ENCODE assay signal across 13 mouse cellular contexts in the genomic region with DNA sequence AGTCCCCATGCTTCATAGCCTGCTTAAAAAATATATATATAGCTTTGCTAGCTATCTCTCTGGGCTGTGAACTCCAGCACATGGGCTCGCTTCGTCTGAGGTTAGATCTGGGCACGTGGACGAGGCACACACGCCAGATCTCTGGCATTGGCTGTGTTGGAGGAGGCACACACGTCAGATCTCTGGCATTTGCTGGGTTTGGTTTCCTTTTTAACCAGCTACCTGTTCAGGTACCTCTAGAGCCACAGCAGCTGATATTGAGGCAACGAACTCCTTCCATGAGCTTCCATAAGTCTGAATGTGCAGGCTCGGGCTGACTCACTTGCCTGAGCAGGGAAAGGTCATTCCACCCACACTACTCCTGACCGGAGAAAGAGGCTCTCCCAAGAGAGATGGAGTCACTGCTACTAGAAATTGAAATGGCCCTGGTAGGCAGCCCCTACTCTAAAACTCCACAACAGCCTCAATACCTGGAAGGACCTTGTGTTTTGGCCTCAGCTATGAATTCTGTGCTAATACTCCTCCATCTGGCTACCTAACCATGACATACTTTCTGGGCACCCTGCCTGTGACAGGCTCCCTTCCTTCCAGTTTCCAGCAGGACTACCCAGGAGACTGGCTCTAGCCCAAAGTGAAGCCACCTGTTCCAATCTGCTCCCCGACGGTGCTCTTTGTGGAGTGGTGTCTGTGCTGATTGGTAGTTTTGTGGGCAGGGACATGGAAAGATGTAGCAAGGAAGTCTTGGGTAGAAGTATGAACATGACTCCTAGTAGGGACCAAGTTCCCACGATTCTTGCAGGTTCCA. TPM values are rescaled to one million over a fixed set of nuclear protein-coding genes. Genes with fewer than 3 reads are reported as not detected.
A peak's percentile ranks its signal among the peaks of the same experiment; 100 is the strongest.
DNase-seq lines count a peak whose midpoint lies in the region.
"Had no signal": no experiment of that assay in that cellular context is flagged by ENCODE, and none has a peak within 500 bp of the region (broad histone marks: within the 10 kb centered on the region; RNA-seq: fewer than 3 reads in every experiment).

No protein-coding gene starts in this region.

- DNase-seq in adrenal gland, adult (ENCODE audit: inconsistent age in 2 of 2, low spot score in 1 of 2) = peak; percentile 38 to 54
- no peak for DNase-seq in adrenal gland, adult 8-10 months
- peak; percentile 69 to 71 for DNase-seq in right cerebral cortex, postnatal 10 days (ENCODE audit: low spot score in 2 of 2)
- no peak for DNase-seq in right cerebral cortex, postnatal 36 days (ENCODE audit: low spot score in 2 of 2)
- peak; percentile 98 to 99 for DNase-seq in cerebellum, postnatal 10 days
- peak; percentile 58 to 67 for DNase-seq in layer of hippocampus, postnatal 36 days
- DNase-seq in kidney, postnatal 4 days = no peak
- no peak for DNase-seq in lung, postnatal 10 days
- DNase-seq: gastrocnemius, adult 2 months; liver, embryonic 13.5 days; lung, postnatal 36 days; thymus, postnatal 14 days had no signal

RNA-seq across cellular contexts. Expression of gene Fndc10, which starts 3.4 kb away (rescaled TPM):
- 10 to 100 TPM; 67.7 to 72.0 (median 69.9) TPM for total RNA-seq in adrenal gland, adult 8-10 months (2022)
- total RNA-seq in layer of hippocampus, postnatal 36 days (2021) = 10 to 100 TPM; 21.8 to 23.0 TPM

RNA-seq across cellular contexts. Expression of gene Ssu72, which starts 13.8 kb away (rescaled TPM):
- total RNA-seq in adrenal gland, adult 8-10 months (2022) = 100 to 1,000 TPM; 106 to 127 (median 114) TPM
- 10 to 100 TPM; 78.3 to 82.6 TPM for total RNA-seq in layer of hippocampus, postnatal 36 days (2021)

RNA-seq across cellular contexts. Expression of gene Mib2, which starts 21.8 kb away (rescaled TPM):
- total RNA-seq in adrenal gland, adult 8-10 months (2022) = 10 to 100 TPM; 53.5 to 74.5 (median 61.5) TPM
- 100 to 1,000 TPM in 1 of 2 experiments, 10 to 100 TPM in 1; 96.8 to 109 TPM for total RNA-seq in layer of hippocampus, postnatal 36 days (2021)

RNA-seq across cellular contexts. Expression of gene Mmp23, which starts 37.6 kb away (rescaled TPM):
- total RNA-seq in adrenal gland, adult 8-10 months (2022) = 1 to 10 TPM; 4.8 to 8.4 (median 6.7) TPM
- total RNA-seq in layer of hippocampus, postnatal 36 days (2021) = 1 to 10 TPM; 3.9 to 6.4 TPM
- total RNA-seq: hematopoietic stem cell, adult 5-6 weeks had no signal

RNA-seq across cellular contexts. Expression of gene Tmem240, which starts 43.8 kb away (rescaled TPM):
- total RNA-seq in adrenal gland, adult 8-10 months (2022) = 1 to 10 TPM in 3 of 4 experiments, under 1 TPM in 1; 0.90 to 1.2 (median 1.1) TPM
- 10 to 100 TPM; 34.7 to 35.1 TPM for total RNA-seq in layer of hippocampus, postnatal 36 days (2021)

Comparison
In these comparisons a context has a peak if more than half of its experiments do, and no peak if none do; other contexts are left out.
1. DNase-seq: peak in adrenal gland, adult (2 of 2), right cerebral cortex, postnatal 10 days (2 of 2), cerebellum, postnatal 10 days (2 of 2) and layer of hippocampus, postnatal 36 days (2 of 2); none in adrenal gland, adult 8-10 months (single experiment), right cerebral cortex, postnatal 36 days (0 of 2), kidney, postnatal 4 days (0 of 2) and lung, postnatal 10 days (single experiment).